Mouse (Mus musculus): ENCODE measurements at regions not wholly inside any gene's neighbourhood (a gene's known extent, or its start where the extent isn't known, plus 50 kb on each side); places are given as distances from the start of the nearest gene placed in this dataset.
A peak's percentile ranks its signal among the peaks of the same experiment; 100 is the strongest.

- no peak for ATAC-seq (ENCODE audit: insufficient read depth)
- no peak for DNase-seq (ENCODE audit: low read depth in 3 of 3, low spot score in 3 of 3)
- Histone ChIP-seq H3K4me1 (replicated peaks; ENCODE audit: control insufficient read depth in 2 of 2, insufficient read depth in 2 of 2, low read length in 1 of 2) (peaks cover 0 to 4% of the 10 kb centered on the region in 2 experiments; a peak in 2 of 4 replicates), H3K4me3 (ENCODE audit: insufficient read depth in 1 of 2, low read depth in 2 of 2, low read length in 2 of 2) (no peak overlapping the region), H3K4me2 (ENCODE audit: low read depth) (no peak overlapping the region), H3K9me3 (ENCODE audit: control insufficient read depth, low read length) (no peaks in the 10 kb centered on the region), H3K27ac (no peak overlapping the region), H3K27me3 (ENCODE audit: control insufficient read depth, insufficient read depth, low read length) (peaks cover 59% of the 10 kb centered on the region), H3K9ac (replicated peaks) (no peak overlapping the region), H3K36me3 (replicated peaks; ENCODE audit: control insufficient read depth, insufficient read depth, low read depth) (no peaks in the 10 kb centered on the region)
- TF ChIP-seq EP300 (IDR thresholded peaks at IDR 0.05; ENCODE audit: low read depth) (no peak), CTCF (IDR thresholded peaks at IDR 0.05; ENCODE audit: low read depth) (no peak)
- WGBS (ENCODE audit: insufficient replicate concordance) = 1% methylated on average over 30 of the region's 30 CpGs
Observed at GRCm38 (mm10) chr13:84345791-84346511, 123.9 kb downstream of the Tmem161b start.

GRCm38 (mm10) chr13:84346569-84346968, 124.5 kb downstream of the Tmem161b start:
- WGBS (ENCODE audit: insufficient replicate concordance) = 4% methylated on average over 2 of the region's 2 CpGs
- H3K4me2 ChIP-seq (ENCODE audit: low read depth) = no peak overlapping the region
- H3K9me3 ChIP-seq (ENCODE audit: control insufficient read depth, low read length) = no peaks in the 10 kb centered on the region
- no peak overlapping the region for H3K27ac ChIP-seq
- H3K4me3 ChIP-seq (ENCODE audit: insufficient read depth in 1 of 2, low read depth in 2 of 2, low read length in 2 of 2) = no peak overlapping the region
- peaks cover 0 to 4% of the 10 kb centered on the region in 2 experiments; a peak in 2 of 4 replicates for H3K4me1 ChIP-seq (replicated peaks; ENCODE audit: control insufficient read depth in 2 of 2, insufficient read depth in 2 of 2, low read length in 1 of 2)
- ATAC-seq (ENCODE audit: insufficient read depth) (no peak), DNase-seq (ENCODE audit: low read depth in 3 of 3, low spot score in 3 of 3) (no peak)
- H3K27me3 ChIP-seq (ENCODE audit: control insufficient read depth, insufficient read depth, low read length) = peaks cover 59% of the 10 kb centered on the region
- no peaks in the 10 kb centered on the region for H3K36me3 ChIP-seq (replicated peaks; ENCODE audit: control insufficient read depth, insufficient read depth, low read depth)
- TF ChIP-seq CTCF (IDR thresholded peaks at IDR 0.05; ENCODE audit: low read depth) (no peak), EP300 (IDR thresholded peaks at IDR 0.05; ENCODE audit: low read depth) (no peak)
- no peak overlapping the region for H3K9ac ChIP-seq (replicated peaks)

- no peak overlapping the region for H3K4me3 ChIP-seq (ENCODE audit: insufficient read depth in 1 of 2, low read depth in 2 of 2, low read length in 2 of 2)
- no peak for TF ChIP-seq EP300 (IDR thresholded peaks at IDR 0.05; ENCODE audit: low read depth)
- TF ChIP-seq CTCF (IDR thresholded peaks at IDR 0.05; ENCODE audit: low read depth) = no peak
- 3% methylated on average over 21 of the region's 21 CpGs for WGBS (ENCODE audit: insufficient replicate concordance)
- H3K9ac ChIP-seq (replicated peaks) = no peak overlapping the region
- no peak for ATAC-seq (ENCODE audit: insufficient read depth)
- H3K4me2 ChIP-seq (ENCODE audit: low read depth) = no peak overlapping the region; the same call in none of the 2 replicates
- no peaks in the 10 kb centered on the region for H3K36me3 ChIP-seq (replicated peaks; ENCODE audit: control insufficient read depth, insufficient read depth, low read depth)
- no peaks in the 10 kb centered on the region for H3K9me3 ChIP-seq (ENCODE audit: control insufficient read depth, low read length)
- H3K27me3 ChIP-seq (ENCODE audit: control insufficient read depth, insufficient read depth, low read length) = peaks cover 55% of the 10 kb centered on the region
- no peak for DNase-seq (ENCODE audit: low read depth in 3 of 3, low spot score in 3 of 3)
- H3K27ac ChIP-seq = no peak overlapping the region
- H3K4me1 ChIP-seq (replicated peaks; ENCODE audit: control insufficient read depth in 2 of 2, insufficient read depth in 2 of 2, low read length in 1 of 2) = peaks cover 0 to 4% of the 10 kb centered on the region in 2 experiments; a peak in 2 of 4 replicates
Observed at GRCm38 (mm10) chr13:84347181-84347913, 125.3 kb downstream of the Tmem161b start.

DNA sequence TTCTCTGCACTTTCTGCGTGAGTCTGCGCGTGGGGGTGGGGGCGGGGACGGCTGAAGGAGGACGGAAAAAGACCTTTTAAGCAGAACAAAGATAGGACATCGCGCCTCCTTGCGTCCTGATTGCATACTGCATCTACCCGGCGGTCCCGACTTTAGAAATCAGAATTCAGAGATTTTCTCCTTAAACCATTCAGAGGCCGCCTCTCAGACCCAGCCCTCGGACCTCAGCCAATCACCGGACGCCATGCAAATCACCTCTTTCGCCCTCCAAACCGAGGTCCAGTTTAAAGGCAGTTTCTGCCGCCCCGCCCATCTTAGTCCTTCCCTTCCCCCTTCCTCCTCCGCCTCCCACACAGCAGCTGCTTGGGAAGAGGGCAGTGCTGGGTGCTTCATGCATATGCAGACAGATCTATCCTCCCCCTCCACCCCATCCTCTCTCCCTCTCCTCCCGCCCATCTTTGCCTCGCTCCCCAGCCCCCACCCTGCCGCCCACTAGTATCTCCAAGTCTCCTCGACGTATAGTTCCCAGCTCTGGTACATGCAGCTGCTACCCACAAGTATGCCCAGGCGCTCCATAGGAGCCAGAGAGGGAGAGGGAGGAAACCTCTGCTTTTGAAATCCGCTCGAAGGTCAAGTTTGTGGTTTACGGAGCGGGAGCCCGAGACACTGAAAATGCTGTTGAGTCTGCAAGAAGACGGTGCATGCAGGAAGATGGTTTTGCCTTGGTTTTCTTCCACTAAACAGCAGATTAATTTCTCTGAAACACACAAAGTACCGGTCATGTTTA, 126.0 kb downstream of the Tmem161b start:
- H3K4me1 ChIP-seq (replicated peaks; ENCODE audit: control insufficient read depth in 2 of 2, insufficient read depth in 2 of 2, low read length in 1 of 2) = peaks cover 0 to 4% of the 10 kb centered on the region in 2 experiments; a peak in 2 of 4 replicates
- H3K4me2 ChIP-seq (ENCODE audit: low read depth) = peak overlapping the region; percentile 61
- H3K27me3 ChIP-seq (ENCODE audit: control insufficient read depth, insufficient read depth, low read length) = peaks cover 53% of the 10 kb centered on the region
- WGBS (ENCODE audit: insufficient replicate concordance) = under 1% methylated on average over 34 of the region's 34 CpGs
- no peak overlapping the region for H3K27ac ChIP-seq
- peak overlapping the region; percentile 32 to 42 for H3K4me3 ChIP-seq (ENCODE audit: insufficient read depth in 1 of 2, low read depth in 2 of 2, low read length in 2 of 2)
- peak; percentile 60 for TF ChIP-seq CTCF (IDR thresholded peaks at IDR 0.05; ENCODE audit: low read depth)
- TF ChIP-seq EP300 (IDR thresholded peaks at IDR 0.05; ENCODE audit: low read depth) = no peak
- no peak overlapping the region for H3K9ac ChIP-seq (replicated peaks)
- no peaks in the 10 kb centered on the region for H3K9me3 ChIP-seq (ENCODE audit: control insufficient read depth, low read length)
- ATAC-seq (ENCODE audit: insufficient read depth) (peak; percentile 89), DNase-seq (ENCODE audit: low read depth in 3 of 3, low spot score in 3 of 3) (peak; percentile 43 to 52 (median 52))
- H3K36me3 ChIP-seq (replicated peaks; ENCODE audit: control insufficient read depth, insufficient read depth, low read depth) = no peaks in the 10 kb centered on the region
